Mouse (Mus musculus) frontal cortex, postnatal 14 days (tissue): ENCODE measurements around the gene Peli3.

ENCODE experiments used
- DNase-seq, 2 experiments: peaks; one replicate each; pipeline ENCODE4 v3.0.0; 2022; ENCODE audit warnings: low spot score in 2 of 2

The Peli3 gene

DNA sequence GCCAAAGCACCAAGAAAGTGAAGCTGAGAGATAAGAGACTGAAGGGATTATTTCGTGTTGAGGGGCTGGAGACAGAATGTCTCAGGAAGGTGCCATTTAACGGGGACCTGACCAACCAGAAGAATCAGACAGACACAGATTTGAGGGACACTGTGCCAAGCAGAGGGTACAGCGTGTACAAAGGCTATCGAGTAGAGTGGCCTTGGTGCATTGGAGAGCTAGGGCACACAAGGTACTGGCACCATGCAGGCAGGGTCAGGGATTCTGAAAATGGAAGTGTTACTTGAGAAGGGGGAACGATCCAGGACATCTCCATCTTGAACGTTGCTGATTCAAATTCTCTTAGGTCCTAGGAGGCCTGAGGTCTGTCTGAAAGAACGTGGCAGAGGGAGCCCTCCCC is 33.6 kb downstream of the Peli3 start:
- no peak for DNase-seq

DNA sequence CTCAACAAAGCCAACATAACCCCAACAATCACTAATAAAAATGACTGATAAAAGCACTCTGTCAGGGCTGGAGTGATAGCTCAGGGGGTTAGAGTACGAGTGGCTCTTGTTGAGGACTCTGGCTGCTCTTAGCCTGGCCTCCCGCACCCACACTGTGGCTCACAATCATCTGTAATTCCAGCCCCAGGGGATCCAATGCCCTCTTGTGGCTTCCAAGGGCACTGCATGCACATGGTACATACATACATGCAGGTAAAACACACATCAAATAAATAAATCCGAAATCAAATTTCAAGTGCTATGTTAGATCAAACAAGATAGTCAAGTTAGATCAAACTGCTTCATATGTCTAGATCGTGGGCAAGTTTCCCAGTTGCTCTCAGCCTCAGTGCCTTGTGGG is 34.8 kb downstream of the Peli3 start:
- DNase-seq, result no peak

- peak; percentile 62 to 76 for DNase-seq
Observed at GRCm38 (mm10) chr19:4905979-4906794, 36.7 kb downstream of the Peli3 start, which contains the start of gene Bbs1. TSS of gene Bbs1 (minus strand) at chr19:4906628.

DNA sequence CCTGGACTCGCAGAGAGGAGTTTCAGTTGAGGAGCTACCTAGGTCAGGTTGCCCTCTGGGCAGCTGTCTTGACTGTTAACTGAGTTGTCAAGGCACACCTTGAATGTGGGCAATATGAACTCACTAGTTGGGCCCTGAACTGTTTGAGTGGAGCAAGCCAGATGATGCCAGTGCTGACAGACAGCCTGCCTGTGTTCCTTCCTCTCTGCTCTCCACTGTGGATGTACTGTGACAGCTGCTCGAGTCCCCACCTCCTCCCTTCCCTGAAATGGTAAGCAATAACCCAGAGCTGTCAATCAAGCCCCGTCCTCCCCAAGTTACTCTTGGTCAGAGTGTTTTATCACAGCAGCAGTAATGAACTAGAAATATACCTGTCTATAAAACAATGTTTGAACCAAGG is 43.0 kb downstream of the Peli3 start:
- no peak for DNase-seq

DNA sequence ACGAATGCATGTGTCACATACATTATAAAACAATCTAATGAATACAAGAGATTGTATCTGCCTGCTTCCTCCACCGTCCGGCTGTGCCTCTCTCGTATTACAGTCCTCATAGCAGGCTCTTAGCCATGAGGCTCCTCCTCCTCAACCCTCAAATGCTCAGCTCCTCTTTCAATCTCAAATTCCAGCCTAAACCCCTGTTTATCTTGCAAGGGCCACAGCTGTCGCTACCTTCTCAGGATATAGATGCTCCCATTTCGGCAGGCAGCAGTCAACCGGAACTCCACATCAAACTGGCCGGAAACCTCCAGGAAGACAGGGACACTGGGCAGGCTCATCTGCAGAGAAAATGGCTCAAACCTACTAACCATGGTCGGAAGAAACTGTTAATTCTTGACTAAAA is 44.0 kb downstream of the Peli3 start:
- no peak for DNase-seq

DNA sequence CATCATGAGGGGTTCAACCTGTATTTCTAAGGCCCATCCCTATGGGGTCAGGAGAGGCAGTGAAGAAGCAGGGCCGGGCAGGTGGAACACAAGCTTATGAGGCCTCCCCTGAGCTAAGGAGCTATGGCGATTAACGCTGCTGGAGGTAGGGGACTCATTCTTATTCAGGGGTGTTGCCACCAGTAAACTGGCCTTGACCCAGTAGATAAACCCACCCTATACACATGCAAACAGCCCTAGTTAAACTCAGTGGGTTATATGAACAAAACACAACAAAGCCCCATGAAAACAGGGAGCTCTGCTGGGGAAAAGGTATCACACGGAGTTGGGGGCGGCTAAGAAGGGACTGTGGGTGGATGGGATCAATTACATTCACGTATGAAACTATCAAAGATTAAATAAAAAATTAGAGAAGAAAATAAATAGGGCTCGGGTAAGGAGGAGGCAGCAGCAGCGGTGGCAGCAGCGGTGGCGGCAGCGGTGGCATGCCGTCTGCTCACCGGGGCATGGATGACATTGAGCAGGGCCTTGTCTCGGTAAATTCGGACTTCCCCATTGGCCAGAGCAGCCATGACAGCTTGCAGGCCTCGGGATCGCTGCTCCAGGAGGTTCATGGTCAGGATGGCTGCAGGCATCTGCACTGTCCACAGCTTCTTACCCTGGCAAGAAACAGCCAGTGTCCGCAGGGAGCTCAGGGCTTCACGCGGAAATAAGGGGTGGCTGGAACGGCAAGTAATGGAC is 46.0 kb downstream of the Peli3 start:
- no peak for DNase-seq

- no peak for DNase-seq
Observed at GRCm38 (mm10) chr19:4891798-4892197, 51.1 kb downstream of the Peli3 start.

DNA sequence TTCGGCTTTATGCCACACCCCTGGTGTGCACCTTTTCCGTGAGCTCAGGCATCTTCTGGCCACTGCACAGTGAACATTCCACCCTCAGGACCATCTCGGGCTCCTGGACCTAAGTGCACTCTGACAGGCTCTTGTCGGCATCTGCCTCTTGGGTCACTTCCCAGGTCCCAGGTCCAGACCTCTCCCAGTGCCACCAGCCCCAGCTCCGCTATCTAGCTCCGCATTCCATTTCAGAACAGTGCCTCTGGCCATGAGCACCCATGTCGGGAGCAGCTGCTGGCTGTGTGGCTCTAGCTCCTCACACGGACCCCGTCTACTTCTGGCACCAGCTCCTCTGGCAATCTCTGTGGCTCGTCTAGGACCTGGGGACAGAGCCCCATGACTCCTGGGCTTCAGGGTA is 53.1 kb downstream of the Peli3 start:
- DNase-seq, result no peak

- DNase-seq, result no peak
Observed at GRCm38 (mm10) chr19:4883961-4884360, 59.0 kb downstream of the Peli3 start.
